Mouse (Mus musculus): Measurements from ENCODE around the gene Ifna16. TPM values are rescaled to one million over a fixed set of nuclear protein-coding genes. Genes with fewer than 3 reads are reported as not detected.
A peak's percentile ranks its signal among the peaks of the same experiment; 100 is the strongest.

The Ifna16 gene
- polyA plus RNA-seq, 1 experiment from 2014 or later = not detected

DNA sequence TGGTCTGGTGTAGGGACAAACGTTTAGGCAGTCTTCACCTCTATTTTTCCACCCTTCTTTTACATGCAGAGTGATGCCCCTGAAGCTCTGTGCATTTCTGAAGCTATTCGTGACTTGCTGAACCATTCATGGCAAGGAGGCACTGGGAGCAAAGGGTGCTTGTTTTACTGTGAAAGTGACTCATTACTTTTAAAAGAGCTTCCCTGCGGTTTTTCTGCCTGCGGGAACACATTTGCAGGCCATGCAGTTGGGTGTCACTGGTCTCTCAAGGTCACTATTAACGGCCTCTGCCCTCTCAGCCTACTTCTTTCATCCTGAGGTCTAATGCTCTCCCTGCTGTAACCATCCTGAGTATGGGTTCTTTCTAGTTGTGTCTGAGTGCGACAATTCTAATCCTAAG is 20.4 kb upstream of the Ifna16 start:
- no peak overlapping the region for H3K4me2 ChIP-seq
- no peak overlapping the region for H3K4me3 ChIP-seq (replicated peaks)
- no peaks in the 10 kb centered on the region for H3K36me3 ChIP-seq
- H3K4me1 ChIP-seq = no peaks in the 10 kb centered on the region
- 61% methylated on average over 6 of the region's 6 CpGs for WGBS
- H3K9me3 ChIP-seq = no peaks in the 10 kb centered on the region
- no peaks in the 10 kb centered on the region for H3K27me3 ChIP-seq (replicated peaks)
- no peak for ATAC-seq (ENCODE audit: insufficient read depth, low FRiP score, low read depth)
- H3K9ac ChIP-seq = no peak overlapping the region
- H3K27ac ChIP-seq = no peak overlapping the region

DNA sequence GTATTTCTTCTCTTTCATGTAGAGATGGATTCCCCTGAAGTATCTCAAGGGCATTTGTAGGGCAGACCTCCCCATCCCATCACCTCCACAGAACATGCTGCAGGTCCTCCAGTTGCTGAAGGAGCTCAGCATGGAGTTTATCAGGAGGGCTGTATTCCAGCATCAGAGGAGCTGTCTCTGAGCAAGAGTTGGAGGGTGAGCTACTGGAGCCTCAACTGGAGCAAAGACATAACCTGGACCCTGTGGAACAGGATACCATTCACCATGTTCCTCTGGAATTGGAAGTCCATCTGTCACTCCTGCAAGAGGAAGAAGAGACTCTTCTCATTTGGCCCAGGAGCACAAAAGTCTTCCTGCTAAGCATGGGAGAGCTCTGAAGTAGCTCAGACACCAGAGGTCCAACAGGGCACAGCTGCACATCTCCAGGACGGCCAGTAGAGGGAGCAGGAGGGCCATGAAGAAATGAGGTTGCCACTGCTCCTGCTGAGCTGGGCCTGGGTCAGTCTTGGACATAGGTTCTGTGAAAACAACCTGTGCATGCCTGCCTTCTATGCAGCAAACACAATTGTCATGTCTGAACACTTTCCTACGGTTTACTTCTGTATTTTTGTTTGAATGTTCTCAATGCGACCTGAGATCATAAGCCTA is 19.6 kb upstream of the Ifna16 start:
- H3K4me3 ChIP-seq (replicated peaks) = no peak overlapping the region
- no peak overlapping the region for H3K4me2 ChIP-seq
- WGBS = 23% methylated on average over 3 of the region's 3 CpGs
- H3K27me3 ChIP-seq (replicated peaks) = no peaks in the 10 kb centered on the region
- no peaks in the 10 kb centered on the region for H3K36me3 ChIP-seq
- H3K27ac ChIP-seq = no peak overlapping the region
- no peaks in the 10 kb centered on the region for H3K4me1 ChIP-seq
- no peaks in the 10 kb centered on the region for H3K9me3 ChIP-seq
- H3K9ac ChIP-seq = no peak overlapping the region
- ATAC-seq (ENCODE audit: insufficient read depth, low FRiP score, low read depth) = peak; percentile 68; the same call in 1 of the 2 replicates

DNA sequence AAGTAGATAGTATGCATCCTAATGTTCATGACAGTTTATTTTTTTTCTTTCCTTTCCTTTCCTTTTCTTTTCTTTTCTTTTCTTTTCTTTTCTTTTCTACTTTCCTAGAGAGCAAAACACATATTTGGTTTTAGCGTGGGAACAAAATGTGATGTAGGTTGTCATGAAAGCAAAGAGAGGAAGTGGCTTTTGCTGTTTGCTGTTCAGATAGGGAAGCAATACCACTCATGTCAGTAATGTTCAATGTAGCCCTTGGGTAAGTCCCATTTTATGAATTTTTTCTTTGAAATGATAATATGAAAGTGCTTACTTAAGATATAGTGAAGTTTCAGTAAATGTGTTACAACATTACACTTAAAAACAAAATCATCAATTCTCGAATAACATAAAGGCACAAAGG is 16.7 kb upstream of the Ifna16 start:
- Histone ChIP-seq H3K9ac (no peak overlapping the region), H3K27me3 (replicated peaks) (no peaks in the 10 kb centered on the region), H3K9me3 (no peaks in the 10 kb centered on the region), H3K27ac (no peak overlapping the region), H3K4me3 (replicated peaks) (no peak overlapping the region), H3K36me3 (no peaks in the 10 kb centered on the region), H3K4me1 (no peaks in the 10 kb centered on the region), H3K4me2 (no peak overlapping the region)
- no peak for ATAC-seq (ENCODE audit: insufficient read depth, low FRiP score, low read depth)
- 76% methylated on average over 2 of the region's 2 CpGs for WGBS

DNA sequence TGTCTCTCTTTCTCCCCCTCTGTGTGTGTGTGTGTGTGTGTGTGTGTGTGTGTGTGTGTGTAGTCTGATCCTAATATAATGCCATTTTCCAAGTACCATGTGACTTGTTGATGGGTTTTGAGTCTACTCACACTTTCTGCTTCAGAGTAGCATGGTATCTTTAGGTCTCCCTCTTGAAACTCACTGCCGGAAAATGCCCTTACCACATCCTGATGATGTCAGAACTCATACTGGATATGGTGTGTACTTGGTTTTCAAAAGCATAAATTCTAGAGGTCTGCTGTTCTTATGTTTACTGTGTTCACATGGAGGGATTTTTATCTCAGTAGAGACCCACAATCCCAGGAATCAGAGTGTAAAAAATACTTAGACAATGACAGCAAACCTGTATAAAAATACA is 15.8 kb upstream of the Ifna16 start:
- Histone ChIP-seq H3K36me3 (no peaks in the 10 kb centered on the region), H3K4me1 (no peaks in the 10 kb centered on the region), H3K4me2 (no peak overlapping the region), H3K27ac (no peak overlapping the region), H3K9me3 (no peaks in the 10 kb centered on the region), H3K9ac (no peak overlapping the region), H3K4me3 (replicated peaks) (no peak overlapping the region), H3K27me3 (replicated peaks) (no peaks in the 10 kb centered on the region)
- ATAC-seq (ENCODE audit: insufficient read depth, low FRiP score, low read depth) = no peak
- 81% methylated on average over 1 of the region's 1 CpGs for WGBS

DNA sequence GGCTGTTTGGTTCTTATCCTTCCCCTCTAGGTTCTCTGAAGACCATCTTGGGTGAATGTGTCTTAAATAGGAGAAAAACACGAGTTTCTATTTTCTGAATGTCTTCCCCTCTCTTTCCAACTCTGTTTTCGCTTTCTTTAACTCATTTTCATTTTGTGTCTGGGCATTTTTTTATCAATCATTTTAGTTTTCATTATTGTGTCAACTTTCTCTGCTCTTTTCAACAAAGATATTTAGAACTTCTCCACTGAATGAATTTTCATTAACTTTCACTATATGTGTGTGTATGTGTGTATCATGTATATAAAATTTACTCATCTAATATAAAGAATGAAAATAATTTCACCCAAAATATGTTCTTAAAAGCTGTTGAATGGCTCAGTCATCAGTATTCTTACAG is 14.5 kb upstream of the Ifna16 start, which contains the start of gene Ifnab:
Gene Ifnab, minus strand, starts transcription at position 101 of the 400 bp plus-strand sequence.
- no peaks in the 10 kb centered on the region for H3K4me1 ChIP-seq
- ATAC-seq (ENCODE audit: insufficient read depth, low FRiP score, low read depth) = no peak
- no peak within 1 kb of the TSS for H3K27ac ChIP-seq
- H3K9ac ChIP-seq = no peak within 1 kb of the TSS
- no peaks in the 10 kb centered on the region for H3K9me3 ChIP-seq
- H3K4me2 ChIP-seq = no peak within 1 kb of the TSS
- no peaks in the 10 kb centered on the region for H3K27me3 ChIP-seq (replicated peaks)
- WGBS = 62% methylated on average over 2 of the region's 2 CpGs
- no peak within 1 kb of the TSS for H3K4me3 ChIP-seq (replicated peaks)
- no peaks in the 10 kb centered on the region for H3K36me3 ChIP-seq

DNA sequence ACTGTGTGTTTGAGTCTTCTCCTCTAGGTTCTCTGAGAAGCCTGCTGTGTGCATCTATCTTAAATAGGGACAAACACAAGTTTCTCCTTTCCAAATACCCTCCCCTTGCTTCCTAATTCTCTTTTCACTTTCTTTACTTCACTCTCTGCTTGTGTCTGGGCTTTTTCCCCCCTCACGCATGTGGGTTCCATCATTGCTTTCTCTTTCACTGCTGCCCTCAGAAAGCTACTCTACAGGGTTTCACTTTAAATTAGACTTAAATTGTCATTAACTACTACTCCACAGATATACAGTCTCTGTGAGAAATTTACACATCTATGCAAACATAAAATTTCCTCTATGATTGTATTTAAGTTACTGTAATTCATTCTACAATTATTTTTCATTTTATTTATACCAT is 7.1 kb upstream of the Ifna16 start, which contains the start of gene Ifna2:
Gene Ifna2, minus strand, starts transcription at position 101 of the 400 bp plus-strand sequence.
- Histone ChIP-seq H3K4me2 (no peak within 1 kb of the TSS), H3K9ac (no peak within 1 kb of the TSS), H3K36me3 (no peaks in the 10 kb centered on the region), H3K4me1 (no peaks in the 10 kb centered on the region), H3K4me3 (replicated peaks) (no peak within 1 kb of the TSS), H3K27ac (no peak within 1 kb of the TSS), H3K9me3 (no peaks in the 10 kb centered on the region), H3K27me3 (replicated peaks) (no peaks in the 10 kb centered on the region)
- no peak for ATAC-seq (ENCODE audit: insufficient read depth, low FRiP score, low read depth)
- 65% methylated on average over 1 of the region's 1 CpGs for WGBS

DNA sequence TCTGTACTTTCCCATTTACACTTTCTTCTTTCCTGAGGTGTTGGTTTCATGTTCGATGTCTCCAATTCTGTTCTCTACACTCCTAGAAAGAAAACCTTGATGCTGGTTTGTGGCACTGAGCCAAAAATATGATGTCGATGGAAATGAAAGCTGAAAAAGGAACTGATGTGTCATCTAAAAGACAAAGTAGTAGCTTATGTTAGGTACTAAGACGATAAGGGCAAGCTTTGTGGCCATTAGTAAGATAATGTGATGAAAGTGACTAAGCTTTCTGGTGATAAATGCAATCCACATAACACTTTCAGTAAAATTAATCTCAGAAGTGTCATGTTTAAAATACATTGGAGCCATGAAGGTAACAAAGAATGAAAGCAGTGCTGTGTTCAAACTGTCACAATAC is 4.6 kb upstream of the Ifna16 start:
- Histone ChIP-seq H3K9me3 (no peaks in the 10 kb centered on the region), H3K27me3 (replicated peaks) (no peaks in the 10 kb centered on the region), H3K4me3 (replicated peaks) (no peak overlapping the region), H3K36me3 (no peaks in the 10 kb centered on the region), H3K9ac (no peak overlapping the region), H3K27ac (no peak overlapping the region), H3K4me2 (no peak overlapping the region), H3K4me1 (no peaks in the 10 kb centered on the region)
- WGBS = 42% methylated on average over 3 of the region's 3 CpGs
- no peak for ATAC-seq (ENCODE audit: insufficient read depth, low FRiP score, low read depth)

DNA sequence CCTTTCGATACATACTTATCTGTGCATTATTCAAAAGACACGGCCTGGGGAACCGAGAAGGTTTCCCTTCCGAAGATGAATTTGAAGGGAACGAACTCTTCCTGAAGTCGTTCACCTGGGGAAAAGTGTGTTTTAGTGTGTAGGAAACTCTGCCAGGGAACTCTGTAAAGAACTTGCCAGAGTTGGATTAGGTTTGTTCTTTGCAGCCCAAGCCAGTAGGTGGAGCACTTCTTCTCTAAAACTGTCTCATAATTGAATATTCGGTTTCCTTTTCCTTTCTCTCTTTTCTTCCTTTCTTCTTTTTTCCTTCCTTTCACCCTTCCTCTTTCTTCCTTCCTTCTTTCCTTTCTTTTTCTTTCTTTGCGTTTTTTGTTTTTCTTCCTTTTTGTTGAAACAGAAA is 3.6 kb upstream of the Ifna16 start:
- H3K4me3 ChIP-seq (replicated peaks) = no peak overlapping the region
- H3K9ac ChIP-seq = no peak overlapping the region
- no peak overlapping the region for H3K4me2 ChIP-seq
- H3K36me3 ChIP-seq = no peaks in the 10 kb centered on the region
- 44% methylated on average over 8 of the region's 8 CpGs for WGBS
- ATAC-seq (ENCODE audit: insufficient read depth, low FRiP score, low read depth) = no peak
- H3K9me3 ChIP-seq = no peaks in the 10 kb centered on the region
- H3K27me3 ChIP-seq (replicated peaks) = no peaks in the 10 kb centered on the region
- H3K4me1 ChIP-seq = no peaks in the 10 kb centered on the region
- H3K27ac ChIP-seq = no peak overlapping the region

DNA sequence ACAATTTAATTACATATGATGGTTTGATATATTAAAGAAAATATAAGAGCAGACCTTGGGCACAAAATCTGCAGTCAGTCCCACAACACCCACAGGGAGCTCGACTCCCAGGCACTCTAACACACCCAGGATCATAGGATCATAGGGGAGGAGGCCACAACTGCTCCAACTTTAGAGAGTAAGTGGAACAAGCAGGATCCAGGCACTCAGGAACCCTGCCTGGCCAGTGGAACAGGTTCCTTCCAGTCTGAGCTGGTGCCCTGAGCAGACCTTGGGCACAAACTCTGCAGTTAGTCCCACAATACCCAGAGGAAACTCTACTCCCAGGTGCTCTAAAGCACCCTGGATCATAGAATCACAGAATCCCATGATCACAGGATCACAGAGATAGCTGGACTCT is 21.3 kb downstream of the Ifna16 start:
- no peak for ATAC-seq (ENCODE audit: insufficient read depth, low FRiP score, low read depth)
- Histone ChIP-seq H3K4me1 (no peaks in the 10 kb centered on the region), H3K9ac (no peak overlapping the region), H3K4me3 (replicated peaks) (no peak overlapping the region), H3K36me3 (no peaks in the 10 kb centered on the region), H3K27me3 (replicated peaks) (no peaks in the 10 kb centered on the region), H3K27ac (no peak overlapping the region), H3K4me2 (no peak overlapping the region), H3K9me3 (no peaks in the 10 kb centered on the region)
- 24% methylated on average over 1 of the region's 1 CpGs for WGBS

DNA sequence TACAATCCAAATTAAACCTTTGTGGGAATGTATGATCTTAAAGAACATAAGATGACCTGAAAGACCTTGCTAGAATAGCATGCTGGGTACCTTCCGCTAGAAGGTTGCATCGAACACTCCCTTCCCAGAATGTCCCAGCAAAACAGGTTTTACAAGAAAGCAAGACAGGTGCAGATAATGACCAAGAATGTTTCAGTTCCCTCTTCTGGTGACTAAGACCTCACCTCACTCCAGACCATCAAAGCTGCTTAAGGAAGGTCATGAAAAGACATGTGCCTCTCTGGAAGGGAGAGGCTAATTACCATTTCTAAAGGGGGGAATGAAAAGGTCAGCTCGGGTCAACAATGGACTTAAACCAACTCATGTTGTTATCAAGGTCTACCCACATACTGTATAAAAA is 23.1 kb downstream of the Ifna16 start:
- 72% methylated on average over 3 of the region's 3 CpGs for WGBS
- no peaks in the 10 kb centered on the region for H3K27me3 ChIP-seq (replicated peaks)
- no peak for ATAC-seq (ENCODE audit: insufficient read depth, low FRiP score, low read depth)
- H3K36me3 ChIP-seq = no peaks in the 10 kb centered on the region
- no peak overlapping the region for H3K9ac ChIP-seq
- H3K9me3 ChIP-seq = no peaks in the 10 kb centered on the region
- H3K4me3 ChIP-seq (replicated peaks) = no peak overlapping the region
- no peak overlapping the region for H3K27ac ChIP-seq
- H3K4me1 ChIP-seq = no peaks in the 10 kb centered on the region
- H3K4me2 ChIP-seq = no peak overlapping the region

DNA sequence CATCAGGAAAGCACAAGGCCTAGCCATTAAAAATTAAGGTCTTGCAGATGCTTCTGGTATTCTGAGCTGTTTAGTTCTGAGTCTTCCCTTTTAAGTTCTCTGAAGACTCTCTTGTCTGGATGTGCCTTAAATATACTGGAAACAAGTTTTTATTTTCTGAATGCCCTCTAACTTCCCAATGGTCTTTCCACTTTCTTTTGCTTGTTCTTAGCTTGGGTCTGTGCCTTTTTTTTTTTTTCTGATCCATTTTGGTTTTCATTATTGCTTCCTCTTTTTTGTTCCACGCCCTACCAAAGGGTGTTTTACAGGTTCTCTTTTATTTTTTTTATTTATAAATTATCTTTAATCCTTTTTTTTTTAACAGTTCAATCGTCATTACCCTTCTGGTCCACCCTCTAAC is 32.4 kb downstream of the Ifna16 start, which contains the start of gene Ifna13:
Gene Ifna13, minus strand, starts transcription at position 101 of the 400 bp plus-strand sequence.
- 44% methylated on average over 2 of the region's 2 CpGs for WGBS
- Histone ChIP-seq H3K4me1 (no peaks in the 10 kb centered on the region), H3K4me3 (replicated peaks) (no peak within 1 kb of the TSS), H3K27me3 (replicated peaks) (no peaks in the 10 kb centered on the region), H3K4me2 (no peak within 1 kb of the TSS), H3K9ac (no peak within 1 kb of the TSS), H3K9me3 (no peaks in the 10 kb centered on the region), H3K36me3 (no peaks in the 10 kb centered on the region), H3K27ac (no peak within 1 kb of the TSS)
- ATAC-seq (ENCODE audit: insufficient read depth, low FRiP score, low read depth) = no peak

DNA sequence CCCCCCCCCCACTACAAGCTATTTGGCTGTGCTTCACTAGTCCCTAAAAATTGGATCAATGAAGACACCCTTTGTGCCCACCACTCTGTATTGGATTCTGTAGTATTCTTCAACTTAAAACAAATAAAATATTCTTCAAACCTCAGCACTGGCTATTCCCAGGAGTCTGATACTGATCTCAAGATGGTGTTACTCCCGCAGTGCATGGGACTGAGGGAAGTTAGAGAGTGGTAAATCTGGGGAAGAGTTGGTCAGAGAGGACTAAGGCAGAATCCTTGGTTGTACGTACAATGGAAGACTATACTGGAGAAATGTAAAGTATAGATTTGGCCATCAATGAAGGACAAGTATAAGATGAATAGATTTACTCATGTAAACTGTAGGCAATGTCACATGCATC is 34.2 kb downstream of the Ifna16 start:
- ATAC-seq (ENCODE audit: insufficient read depth, low FRiP score, low read depth) = no peak
- 23% methylated on average over 2 of the region's 2 CpGs for WGBS
- H3K4me1 ChIP-seq = no peaks in the 10 kb centered on the region
- no peak overlapping the region for H3K4me3 ChIP-seq (replicated peaks)
- H3K27me3 ChIP-seq (replicated peaks) = no peaks in the 10 kb centered on the region
- no peaks in the 10 kb centered on the region for H3K36me3 ChIP-seq
- no peak overlapping the region for H3K27ac ChIP-seq
- no peaks in the 10 kb centered on the region for H3K9me3 ChIP-seq
- no peak overlapping the region for H3K4me2 ChIP-seq
- no peak overlapping the region for H3K9ac ChIP-seq
